Mouse (Mus musculus) left cerebral cortex, postnatal 14 days (tissue): Measurements from ENCODE around the gene Map2k4. TPM values are rescaled to one million over a fixed set of nuclear protein-coding genes. Genes with fewer than 3 reads are reported as not detected.

Experiments
- DNase-seq, 2 experiments: peaks; one replicate each; pipeline ENCODE4 v3.0.0; 2021 to 2022; ENCODE audit warnings: low spot score in 2 of 2, mixed read lengths in 1 of 2
- intact Hi-C: fragments of 180-260 bp; cut with DNase I; formaldehyde crosslinking; loops from one replicate; pipeline ENCODE4 v1.15.1; 2025
- total RNA-seq, 2 experiments: library from RNA; stranded (reverse); gene quantifications; 2 replicates each; pipeline ENCODE4 v1.2.3; 2021

Map2k4 gene
- total RNA-seq, 2 experiments from 2014 or later: 201 to 202 TPM

GRCm38 (mm10) chr11:65779066-65779465, 9.0 kb downstream of the Map2k4 start:
- intact Hi-C loops: no loop called here
- peak in 1 of 2 experiments; percentile 22 for DNase-seq

GRCm38 (mm10) chr11:65777810-65778209, 10.3 kb downstream of the Map2k4 start:
- intact Hi-C loops: no loop called here
- DNase-seq: no peak

- DNase-seq: no peak
- intact Hi-C loops: no loop called here
These were observed 11.0 kb downstream of the Map2k4 start for GRCm38 (mm10) chr11:65776906-65777611.

- intact Hi-C loops: no loop called here
- no peak for DNase-seq
These were observed 14.0 kb downstream of the Map2k4 start for GRCm38 (mm10) chr11:65773946-65774656.

DNA sequence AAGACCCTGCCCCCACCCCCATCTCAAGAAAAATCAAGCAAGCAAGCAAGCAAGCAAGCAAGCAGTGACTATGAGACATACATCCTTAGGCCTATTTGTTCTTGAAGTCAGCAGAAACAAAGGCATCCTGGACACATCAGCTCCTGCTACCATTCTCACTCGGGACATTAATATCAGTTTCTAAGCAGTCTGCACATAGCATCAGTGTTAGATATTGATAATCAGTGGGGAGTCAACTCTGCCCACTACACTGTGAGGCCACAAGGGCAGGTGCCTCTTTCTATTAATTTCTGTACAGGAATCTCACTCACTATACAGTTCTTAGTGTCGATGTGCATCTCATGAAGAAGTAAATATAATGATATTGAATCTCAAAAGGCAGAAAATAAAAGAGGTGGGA, 14.6 kb downstream of the Map2k4 start:
- DNase-seq: no peak
- intact Hi-C loops: no loop called here

- intact Hi-C loops: no loop called here
- DNase-seq: no peak
These were observed 16.6 kb downstream of the Map2k4 start for GRCm38 (mm10) chr11:65771546-65771945.

- intact Hi-C loops: no loop called here
- DNase-seq: no peak
These were observed 18.1 kb downstream of the Map2k4 start for GRCm38 (mm10) chr11:65769990-65770389.

DNA sequence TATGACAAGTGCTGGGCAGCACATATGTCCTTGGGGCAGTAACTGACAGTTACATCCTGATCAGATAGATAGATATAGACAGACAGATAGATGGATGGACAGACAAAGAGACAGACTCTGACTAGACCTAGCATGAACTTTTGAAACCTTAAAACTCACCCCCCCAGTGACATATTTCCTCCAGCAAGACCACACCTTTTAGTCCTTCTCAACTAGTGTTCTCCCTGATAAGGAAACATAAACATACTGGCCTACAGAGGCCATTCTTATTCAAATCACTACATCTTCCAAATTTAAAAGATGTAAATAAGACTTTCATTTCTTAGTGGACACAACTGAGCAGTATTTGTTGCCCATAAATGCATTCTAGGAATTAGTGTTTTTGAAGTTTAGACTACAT, 19.7 kb downstream of the Map2k4 start:
- intact Hi-C loops: no loop called here
- no peak for DNase-seq

DNA sequence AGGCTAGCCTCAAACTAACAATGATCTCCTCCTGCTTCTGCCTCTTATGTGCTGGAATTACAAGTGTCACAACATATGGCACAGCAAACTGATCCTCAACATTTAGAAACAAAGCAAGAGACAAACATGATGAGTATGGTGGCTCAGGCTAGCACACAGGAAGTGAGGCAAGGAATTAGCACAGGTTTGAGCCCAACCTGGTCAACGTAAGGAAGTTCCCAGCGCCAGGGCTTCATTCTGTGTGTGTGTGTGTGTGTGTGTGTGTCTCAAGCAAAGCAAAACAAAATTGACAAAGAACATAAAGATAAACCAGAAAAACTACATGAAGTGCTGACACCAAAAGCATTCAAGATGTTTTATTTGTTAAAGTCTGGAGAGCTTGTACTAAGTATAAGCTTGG, 27.2 kb downstream of the Map2k4 start:
- DNase-seq: no peak
- intact Hi-C loops: no loop called here

- no peak for DNase-seq
- intact Hi-C loops: no loop called here
These were observed 28.7 kb downstream of the Map2k4 start for GRCm38 (mm10) chr11:65759350-65759749.

DNA sequence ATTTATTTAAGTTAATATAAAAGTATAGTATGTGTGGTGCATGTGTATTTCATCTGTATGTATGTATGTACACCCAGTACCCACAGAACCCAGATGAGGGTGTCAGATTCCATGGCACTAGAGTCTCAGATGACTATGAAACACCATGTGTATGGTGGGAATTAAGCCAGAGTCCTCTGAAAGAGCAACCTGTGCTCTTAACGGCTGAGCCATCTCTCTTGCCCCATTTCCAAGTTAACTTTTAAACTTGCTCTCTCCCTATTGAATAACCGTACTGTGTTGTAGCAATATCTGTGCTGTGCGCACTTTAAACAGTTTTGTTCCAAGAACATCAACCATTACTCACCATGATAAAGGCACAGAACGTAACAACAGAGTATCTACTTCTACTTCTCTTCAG, 33.9 kb downstream of the Map2k4 start:
- intact Hi-C loops: no loop called here

DNA sequence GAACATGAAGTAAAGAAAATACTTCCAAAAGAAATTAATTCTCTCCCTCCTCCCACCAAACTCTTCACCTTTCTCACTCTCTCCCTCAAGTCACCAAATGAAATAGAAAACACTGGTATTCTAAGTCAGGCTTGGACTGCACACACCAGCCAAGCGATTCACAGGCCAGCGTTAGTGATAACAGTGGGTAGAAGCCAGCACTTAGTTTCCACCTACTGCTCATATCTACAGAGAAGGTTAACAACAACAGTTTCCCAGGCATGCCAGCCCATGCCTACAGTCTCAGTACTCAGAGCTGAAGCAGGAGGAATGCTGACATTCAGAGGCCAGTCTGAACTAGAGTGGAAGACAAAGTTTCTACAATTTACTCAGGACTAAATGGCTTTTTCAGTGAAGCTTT, 34.5 kb downstream of the Map2k4 start:
- no peak for DNase-seq
- intact Hi-C loops: no loop called here

More for the DNA sequence above, 33.9 kb downstream of the Map2k4 start:
- no peak for DNase-seq

DNA sequence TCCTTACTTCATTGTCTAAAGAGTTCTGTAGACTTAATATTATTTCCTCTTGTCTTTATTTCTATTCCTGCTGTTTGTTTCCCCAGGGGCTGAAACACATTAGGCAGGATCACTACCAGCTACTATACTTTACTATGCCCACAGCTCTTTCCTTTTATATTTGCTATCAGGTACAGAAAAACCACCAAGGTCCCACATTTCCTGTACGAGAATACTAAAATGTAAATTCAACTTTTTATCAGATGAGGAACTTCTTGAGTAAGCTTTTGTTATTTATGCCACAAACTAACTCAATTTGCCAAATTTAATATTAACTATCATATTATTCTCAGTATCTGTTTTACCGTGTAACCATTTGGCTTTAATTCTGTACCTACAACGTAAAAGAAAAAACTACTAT, 37.6 kb downstream of the Map2k4 start:
- no peak for DNase-seq
- intact Hi-C loops: no loop called here

DNA sequence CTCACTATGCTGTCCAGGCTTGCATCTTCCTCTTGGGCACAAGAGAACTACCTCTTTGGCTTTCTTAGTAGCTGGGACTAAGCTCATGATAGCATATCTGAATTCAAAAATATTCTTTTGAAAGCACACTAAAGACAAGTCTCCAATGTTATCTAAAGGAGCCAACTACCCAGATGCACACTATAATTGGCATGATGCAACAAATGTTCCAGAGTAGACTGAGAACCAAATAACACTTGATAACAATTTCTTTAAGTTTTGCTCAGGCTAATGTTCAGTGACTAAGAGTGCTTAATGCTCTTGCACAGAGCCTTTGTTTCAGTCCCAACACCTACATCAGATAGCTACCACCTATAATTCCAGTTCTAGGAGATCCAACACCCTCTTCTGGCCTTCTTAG, 40.7 kb downstream of the Map2k4 start:
- no peak for DNase-seq
- intact Hi-C loops: no loop called here

GRCm38 (mm10) chr11:65745707-65746333, 42.3 kb downstream of the Map2k4 start:
- intact Hi-C loops: no loop called here
- peak; percentile 61 to 87 for DNase-seq

- no peak for DNase-seq
- intact Hi-C loops: no loop called here
These were observed 44.2 kb downstream of the Map2k4 start for GRCm38 (mm10) chr11:65743866-65744265.

- intact Hi-C loops: no loop called here
- no peak for DNase-seq
These were observed 47.3 kb downstream of the Map2k4 start for GRCm38 (mm10) chr11:65740811-65741210.

DNA sequence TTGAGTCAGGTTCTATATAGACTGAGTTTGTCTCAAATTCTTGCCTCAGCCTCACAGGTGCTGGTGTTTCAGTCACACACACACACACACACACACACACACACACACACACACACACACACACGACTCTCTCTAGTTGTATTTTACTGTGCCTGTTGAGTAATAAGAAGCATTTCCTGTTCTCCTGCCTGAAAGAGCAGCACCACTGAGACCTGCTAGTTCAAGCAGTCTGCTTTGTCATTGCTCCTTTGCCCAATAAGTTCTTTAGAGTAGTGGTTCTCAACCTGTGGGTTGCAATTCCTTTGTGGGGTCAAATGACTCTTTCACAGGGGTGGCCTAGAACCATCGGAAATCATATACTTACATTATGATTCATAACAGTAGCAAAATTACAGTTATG, 47.7 kb downstream of the Map2k4 start:
- DNase-seq: no peak
- intact Hi-C loops: no loop called here

GRCm38 (mm10) chr11:65739880-65740279, 48.2 kb downstream of the Map2k4 start:
- DNase-seq: no peak
- intact Hi-C loops: no loop called here

DNA sequence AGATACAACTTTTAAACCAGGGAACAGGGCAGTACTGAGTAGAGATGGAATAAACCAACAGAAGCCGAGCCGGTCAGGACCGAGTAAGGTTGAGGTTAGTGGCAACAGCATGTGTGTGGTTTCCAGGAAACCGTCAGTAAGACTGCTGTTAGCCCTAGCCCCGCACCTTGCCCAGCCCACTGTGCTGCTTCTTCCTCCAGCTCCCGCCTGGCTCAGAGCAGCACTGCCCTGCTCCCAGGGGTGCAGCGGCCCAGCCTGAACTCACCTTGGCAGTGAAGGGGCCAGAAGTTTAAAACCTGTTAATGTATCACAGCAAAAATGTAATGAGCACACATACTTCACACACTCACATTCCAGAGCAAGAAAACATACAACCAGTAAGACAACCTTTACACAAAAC, 53.4 kb downstream of the Map2k4 start:
- intact Hi-C loops: no loop called here
- DNase-seq: no peak
